Mouse (Mus musculus) forebrain, embryonic 16.5 days (tissue): ENCODE results near the gene Aven. TPM values are rescaled to one million over a fixed set of nuclear protein-coding genes. Genes with fewer than 3 reads are reported as not detected.

Experiments used
- ATAC-seq: fragments of 200-750 bp; cut with Nextera tagmentation; 2 replicates; pipeline ENCODE4 v1.8.0; 2017; ENCODE audit warnings: mild to moderate bottlenecking, moderate library complexity
- H3K27ac ChIP-seq: fragments of 300-500 bp; sonication (generic); 2 replicates; pipeline ENCODE4 v1.5.1; 2014; ENCODE audit warnings: low read length, control low read depth
- H3K27me3 ChIP-seq: fragments of 300-500 bp; sonication (generic); replicated peaks from 2 replicates; pipeline ENCODE4 v1.6.1; 2014; ENCODE audit warnings: low read length; ENCODE audit not compliant: control insufficient read depth, insufficient read depth
- H3K36me3 ChIP-seq: fragments of 300-500 bp; sonication (generic); 2 replicates; pipeline ENCODE4 v1.6.1; 2014; ENCODE audit not compliant: control insufficient read depth, insufficient read depth
- H3K4me1 ChIP-seq: fragments of 300-500 bp; sonication (generic); replicated peaks from 2 replicates; pipeline ENCODE4 v1.6.1; 2014; ENCODE audit warnings: low read length; ENCODE audit not compliant: control insufficient read depth, insufficient read depth
- H3K4me2 ChIP-seq: fragments of 300-500 bp; sonication (generic); 2 replicates; pipeline ENCODE4 v1.6.1; 2014; ENCODE audit warnings: mild to moderate bottlenecking, low read length, control low read depth
- H3K4me3 ChIP-seq: fragments of 300-500 bp; sonication (generic); replicated peaks from 2 replicates; pipeline ENCODE4 v1.5.1; 2014; ENCODE audit warnings: mild to moderate bottlenecking, low read length, control low read depth
- H3K9ac ChIP-seq: fragments of 300-500 bp; sonication (generic); replicated peaks from 2 replicates; pipeline ENCODE4 v1.6.1; 2014; ENCODE audit warnings: low read depth, low read length, control low read depth
- H3K9me3 ChIP-seq: fragments of 300-500 bp; sonication (generic); 2 replicates; pipeline ENCODE4 v1.6.1; 2016; ENCODE audit warnings: low read length; ENCODE audit not compliant: control insufficient read depth
- WGBS: fragments of 180-500 bp; shearing (Covaris S2); extraction: QIAGEN DNeasy Blood & Tissue Kit; methylation state at CpG from one replicate; pipeline ENCODE4 v1.1.7; 2014; 5-methylcytosine and 5-hydroxymethylcytosine counted together
- polyA plus RNA-seq: library from polyadenylated mRNA; unstranded; fragments of >200 nt; fragmentation: Nextera tagmentation; extraction: Ambion mirVana; gene quantifications from 2 replicates; pipeline ENCODE4 v1.2.1, GENCODE M21; 2015

Aven gene
- polyA plus RNA-seq, 1 experiment from 2014 or later = 2.2 TPM

DNA sequence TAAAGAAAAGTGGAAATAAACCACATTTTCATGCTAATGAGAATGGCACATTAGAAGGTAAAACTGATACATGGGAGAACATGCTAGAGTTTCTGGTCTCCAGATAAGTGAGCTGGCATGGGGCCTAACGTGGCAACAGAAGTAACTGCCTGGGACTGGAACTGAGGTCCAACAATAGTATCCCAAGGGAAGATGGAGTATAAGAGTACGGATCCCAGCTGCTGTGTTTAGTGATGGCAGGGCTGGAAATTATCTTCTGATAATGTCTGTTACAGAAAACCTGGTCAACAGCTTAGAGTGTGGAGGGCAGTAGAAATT, 9.5 kb upstream of the Aven start:
- Histone ChIP-seq H3K4me2 (no peak overlapping the region), H3K9me3 (no peaks in the 10 kb centered on the region), H3K9ac (no peak overlapping the region), H3K27me3 (no peaks in the 10 kb centered on the region), H3K4me1 (no peaks in the 10 kb centered on the region), H3K27ac (no peak overlapping the region), H3K36me3 (no peaks in the 10 kb centered on the region), H3K4me3 (no peak overlapping the region)
- no peak for ATAC-seq
- 68% methylated on average over 2 of the region's 2 CpGs for WGBS

- Histone ChIP-seq H3K36me3 (no peaks in the 10 kb centered on the region), H3K4me3 (no peak overlapping the region), H3K9ac (no peak overlapping the region), H3K27me3 (no peaks in the 10 kb centered on the region), H3K9me3 (no peaks in the 10 kb centered on the region), H3K4me2 (no peak overlapping the region), H3K27ac (no peak overlapping the region), H3K4me1 (no peaks in the 10 kb centered on the region)
- 84% methylated on average over 2 of the region's 2 CpGs for WGBS
- no peak for ATAC-seq
Observed at GRCm38 (mm10) chr2:112484886-112485285, 7.9 kb upstream of the Aven start.

DNA sequence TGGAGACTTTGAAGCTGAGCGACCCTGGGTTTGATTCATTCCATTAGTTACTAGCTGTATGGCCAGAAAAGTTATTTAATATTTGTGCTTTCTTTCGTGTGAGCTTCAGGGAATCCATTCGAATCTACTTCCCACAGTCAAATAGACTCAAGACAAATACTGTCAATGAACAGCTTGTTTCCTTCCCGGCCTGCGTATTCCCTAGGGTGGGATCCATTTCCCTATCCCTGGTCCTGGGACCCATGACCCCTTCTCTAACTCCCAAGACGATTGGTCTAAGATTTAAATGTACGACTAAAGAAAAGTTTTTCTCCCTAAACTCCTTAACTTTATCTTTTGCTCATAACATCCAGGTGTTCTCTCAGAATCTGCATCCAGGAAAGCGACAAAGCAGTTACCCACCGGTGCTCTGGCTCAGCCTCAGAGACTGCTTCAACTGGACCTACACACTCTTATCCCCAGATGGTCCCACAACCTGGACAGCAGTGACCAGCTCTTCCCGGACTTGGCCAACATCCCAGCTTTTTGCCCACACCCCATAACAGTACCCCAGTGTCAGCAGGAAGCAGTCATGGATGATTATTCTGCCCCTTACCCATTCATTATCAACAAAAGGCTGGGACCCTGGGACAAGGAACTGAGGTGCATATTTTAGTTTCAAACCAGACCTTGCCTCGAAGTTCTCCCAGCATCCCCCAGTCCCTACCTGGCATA, 2.1 kb upstream of the Aven start:
- H3K9ac ChIP-seq = no peak overlapping the region
- H3K4me1 ChIP-seq = peaks cover 11% of the 10 kb centered on the region
- no peak overlapping the region for H3K4me3 ChIP-seq
- WGBS = 84% methylated on average over 11 of the region's 11 CpGs
- H3K27ac ChIP-seq = no peak overlapping the region
- no peaks in the 10 kb centered on the region for H3K27me3 ChIP-seq
- H3K9me3 ChIP-seq = no peaks in the 10 kb centered on the region
- no peak for ATAC-seq
- H3K4me2 ChIP-seq = no peak overlapping the region
- no peaks in the 10 kb centered on the region for H3K36me3 ChIP-seq

- Histone ChIP-seq H3K9me3 (no peaks in the 10 kb centered on the region), H3K4me1 (peaks cover 11% of the 10 kb centered on the region), H3K36me3 (no peaks in the 10 kb centered on the region), H3K9ac (no peak overlapping the region), H3K4me3 (no peak overlapping the region), H3K27me3 (no peaks in the 10 kb centered on the region), H3K4me2 (no peak overlapping the region), H3K27ac (no peak overlapping the region)
- ATAC-seq = no peak
- 64% methylated on average over 5 of the region's 5 CpGs for WGBS
Observed at GRCm38 (mm10) chr2:112491629-112492028, 1.1 kb upstream of the Aven start.

DNA sequence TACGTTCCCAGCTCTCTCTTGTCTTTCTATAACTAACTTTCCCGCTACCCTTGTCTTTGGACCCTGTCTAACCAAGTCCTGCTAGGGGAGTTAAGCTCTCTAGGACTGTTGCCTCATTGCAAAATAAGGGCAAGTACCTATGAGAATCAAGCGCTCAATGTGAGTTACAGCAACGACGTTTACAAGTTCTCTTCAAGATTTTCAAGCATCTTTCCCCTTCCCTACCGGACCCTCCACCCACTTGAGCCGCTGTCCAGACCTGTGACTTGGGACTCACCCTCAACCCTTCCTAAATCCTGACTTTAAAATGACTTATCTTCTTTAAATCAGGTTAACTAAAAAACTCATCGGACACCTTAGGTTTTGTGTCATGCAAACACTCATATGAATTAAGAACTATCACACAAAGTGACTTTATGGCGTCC, 321 bp upstream of the Aven start:
- Histone ChIP-seq H3K4me3 (peak overlapping the region; percentile 84), H3K4me1 (peaks cover 11% of the 10 kb centered on the region), H3K9me3 (no peaks in the 10 kb centered on the region), H3K4me2 (peak overlapping the region; percentile 85), H3K9ac (peak overlapping the region; percentile 99), H3K27me3 (no peaks in the 10 kb centered on the region), H3K27ac (peak overlapping the region; percentile 93), H3K36me3 (no peaks in the 10 kb centered on the region)
- WGBS = 3% methylated on average over 9 of the region's 9 CpGs
- ATAC-seq = peak; percentile 3

GRCm38 (mm10) chr2:112493539-112494260, 936 bp downstream of the Aven start:
- H3K9me3 ChIP-seq = no peaks in the 10 kb centered on the region
- 45% methylated on average over 11 of the region's 11 CpGs for WGBS
- peaks cover 11% of the 10 kb centered on the region for H3K4me1 ChIP-seq
- H3K27me3 ChIP-seq = no peaks in the 10 kb centered on the region
- peak; percentile 0; the same call in 1 of the 2 replicates for ATAC-seq
- peak overlapping the region; percentile 99 for H3K9ac ChIP-seq
- H3K27ac ChIP-seq = peak overlapping the region; percentile 93
- H3K4me3 ChIP-seq = peak overlapping the region; percentile 84
- peak overlapping the region; percentile 85 for H3K4me2 ChIP-seq
- no peaks in the 10 kb centered on the region for H3K36me3 ChIP-seq

DNA sequence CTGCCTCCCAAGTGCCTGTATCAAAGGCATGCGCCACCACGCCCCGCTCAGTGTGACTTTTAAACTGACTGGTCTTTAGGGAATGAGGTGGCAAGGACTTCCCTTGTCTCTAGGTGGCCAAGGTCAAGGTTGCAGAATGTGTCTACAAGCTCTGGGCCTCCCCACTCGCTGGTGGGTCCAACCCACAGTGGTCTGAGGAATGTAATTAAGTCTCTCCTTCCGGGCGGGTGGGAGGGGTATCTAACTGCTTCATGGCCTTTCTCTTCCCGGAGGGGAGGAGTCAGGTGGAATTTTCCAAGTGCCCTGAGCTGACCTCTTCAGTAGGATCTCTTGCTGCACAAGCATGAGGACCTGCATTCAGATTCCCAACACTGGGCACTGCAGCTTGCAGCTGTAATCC, 5.1 kb downstream of the Aven start:
- Histone ChIP-seq H3K4me3 (no peak overlapping the region), H3K36me3 (no peaks in the 10 kb centered on the region), H3K4me1 (peaks cover 7% of the 10 kb centered on the region), H3K27ac (no peak overlapping the region), H3K4me2 (no peak overlapping the region), H3K27me3 (no peaks in the 10 kb centered on the region), H3K9me3 (no peaks in the 10 kb centered on the region), H3K9ac (no peak overlapping the region)
- 67% methylated on average over 7 of the region's 7 CpGs for WGBS
- ATAC-seq = no peak

- Histone ChIP-seq H3K4me3 (no peak overlapping the region), H3K4me1 (0 out of 2 replicates have a peak, but pooled peaks cover 3% of the 10 kb centered on the region), H3K4me2 (no peak overlapping the region), H3K9ac (no peak overlapping the region), H3K27me3 (no peaks in the 10 kb centered on the region), H3K27ac (no peak overlapping the region), H3K36me3 (no peaks in the 10 kb centered on the region), H3K9me3 (no peaks in the 10 kb centered on the region)
- WGBS = 4% methylated on average over 6 of the region's 6 CpGs
- ATAC-seq = peak; percentile 98
Observed at GRCm38 (mm10) chr2:112501209-112501608, 8.4 kb downstream of the Aven start.

DNA sequence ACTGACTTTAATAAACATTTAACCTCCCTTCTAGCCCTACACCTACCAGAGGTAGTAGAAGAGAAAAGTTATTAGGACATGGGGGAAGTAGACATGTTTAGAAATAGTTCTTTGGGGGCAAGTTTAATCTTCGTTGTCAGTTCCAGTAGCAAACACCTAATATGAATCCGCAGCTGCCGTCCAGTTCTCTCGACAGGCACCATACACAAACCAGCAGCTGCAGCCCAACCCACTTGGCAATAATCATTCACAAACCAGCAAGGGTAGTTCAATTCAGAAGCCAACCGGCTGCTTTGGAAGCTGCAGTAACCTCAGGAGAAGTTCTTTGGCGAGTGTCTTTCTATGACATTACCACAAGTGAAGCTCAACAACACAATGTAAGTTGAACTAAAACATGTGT, 11.2 kb downstream of the Aven start:
- 0 out of 2 replicates have a peak, but pooled peaks cover 3% of the 10 kb centered on the region for H3K4me1 ChIP-seq
- H3K36me3 ChIP-seq = no peaks in the 10 kb centered on the region
- H3K4me2 ChIP-seq = no peak overlapping the region
- H3K27ac ChIP-seq = no peak overlapping the region
- WGBS = 87% methylated on average over 6 of the region's 6 CpGs
- no peaks in the 10 kb centered on the region for H3K9me3 ChIP-seq
- no peaks in the 10 kb centered on the region for H3K27me3 ChIP-seq
- no peak for ATAC-seq
- H3K4me3 ChIP-seq = no peak overlapping the region
- no peak overlapping the region for H3K9ac ChIP-seq
